Mouse (Mus musculus) liver, adult (tissue): ENCODE results near the gene Rasip1.

ENCODE experiments used
- GATA4 ChIP-seq: IDR thresholded peaks from 2 replicates; pipeline ENCODE4 v1.6.1; 2014; ENCODE audit warnings: mild to moderate bottlenecking, low read length; ENCODE audit not compliant: insufficient replicate concordance

The Rasip1 gene

GRCm38 (mm10) chr7:45649351-45649750 lies 22.1 kb downstream of the Rasip1 start:
- TF ChIP-seq GATA4: no peak

- no peak for TF ChIP-seq GATA4
Observed at GRCm38 (mm10) chr7:45654424-45655047, 27.2 kb downstream of the Rasip1 start.

- TF ChIP-seq GATA4: no peak
Observed at GRCm38 (mm10) chr7:45660746-45661478, 33.6 kb downstream of the Rasip1 start.

- TF ChIP-seq GATA4: no peak
Observed at GRCm38 (mm10) chr7:45665303-45666138, 38.2 kb downstream of the Rasip1 start.

GRCm38 (mm10) chr7:45666161-45666560 lies 38.9 kb downstream of the Rasip1 start, which contains the start of gene Fut2:
Gene Fut2 (minus strand): TSS chr7:45666394.
- no peak for TF ChIP-seq GATA4

GRCm38 (mm10) chr7:45667761-45668160 lies 40.5 kb downstream of the Rasip1 start:
- TF ChIP-seq GATA4: no peak

GRCm38 (mm10) chr7:45668921-45669320 lies 41.6 kb downstream of the Rasip1 start:
- no peak for TF ChIP-seq GATA4

GRCm38 (mm10) chr7:45677627-45678295 lies 50.5 kb downstream of the Rasip1 start:
- no peak for TF ChIP-seq GATA4

- TF ChIP-seq GATA4: no peak
Observed at GRCm38 (mm10) chr7:45678513-45678912, 51.2 kb downstream of the Rasip1 start.

- TF ChIP-seq GATA4: no peak
Observed at GRCm38 (mm10) chr7:45679966-45680621, 52.8 kb downstream of the Rasip1 start.

GRCm38 (mm10) chr7:45681046-45681736 lies 53.9 kb downstream of the Rasip1 start:
- no peak for TF ChIP-seq GATA4

- no peak for TF ChIP-seq GATA4
Observed at GRCm38 (mm10) chr7:45682144-45683126, 55.1 kb downstream of the Rasip1 start.
